19 mouse cellular contexts compared by ENCODE assay signal in the genomic region with DNA sequence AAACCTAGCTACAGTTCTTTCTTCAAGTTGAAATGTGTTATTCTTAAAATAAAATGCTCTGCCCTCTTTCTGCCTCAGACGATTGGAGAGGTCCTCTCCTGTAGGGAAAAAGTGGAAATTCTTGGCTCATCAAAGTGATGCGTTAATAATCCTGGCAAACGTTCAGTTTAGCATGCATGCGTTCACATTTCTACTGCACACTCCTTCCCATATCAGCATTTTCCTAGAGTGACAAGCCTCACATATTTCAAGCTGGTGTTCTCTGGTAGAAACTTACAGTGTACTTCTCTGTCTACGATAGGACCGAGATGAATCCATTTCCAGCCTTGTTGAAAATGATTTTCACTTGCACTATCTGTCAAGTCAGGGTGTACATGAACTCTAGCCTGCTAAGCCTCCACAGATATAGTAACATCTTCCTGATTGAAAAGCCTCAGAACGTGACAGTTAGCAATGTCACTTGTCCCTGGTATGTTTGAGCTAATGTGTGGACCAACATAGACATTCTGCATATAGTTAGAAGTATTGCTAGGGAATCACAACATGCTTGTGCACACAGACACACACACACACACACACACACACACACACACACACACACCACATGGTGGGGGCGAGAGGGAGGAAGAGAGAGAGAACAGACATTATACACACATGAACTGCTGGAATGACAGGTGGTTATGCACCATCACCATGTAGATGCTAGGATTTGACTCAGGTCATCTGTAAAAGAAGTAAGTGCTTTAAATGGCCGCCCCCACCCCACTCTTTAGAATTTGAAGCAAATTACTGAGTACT.
DNase-seq lines count a peak whose midpoint lies in the region; ATAC-seq and TF ChIP-seq lines count a peak whose summit lies in the region.
"Had no signal": no experiment of that assay in that cellular context is flagged by ENCODE, and none has a peak within 500 bp of the region (broad histone marks: within the 10 kb centered on the region; RNA-seq: fewer than 3 reads in every experiment).

No protein-coding gene starts in this region.

- peak overlapping the region; percentile 46 for H3K27ac ChIP-seq in forebrain, embryonic 15.5 days (replicated peaks)
- H3K27ac ChIP-seq in midbrain, postnatal 0 days (ENCODE audit: low read depth, low read length): no peak overlapping the region
- H3K27ac ChIP-seq: embryonic facial prominence, embryonic 10.5 days; heart, embryonic 15.5 days; limb, embryonic 13.5 days; liver, embryonic 13.5 days; neural tube, embryonic 15.5 days had no signal

- no peak overlapping the region for H3K4me2 ChIP-seq in forebrain, embryonic 15.5 days (replicated peaks)
- no peak overlapping the region for H3K4me2 ChIP-seq in midbrain, postnatal 0 days (ENCODE audit: low read depth, low read length, poor library complexity, severe bottlenecking)
- H3K4me2 ChIP-seq: heart, embryonic 15.5 days; limb, embryonic 13.5 days; liver, embryonic 13.5 days; lung, embryonic 14.5 days; neural tube, embryonic 15.5 days had no signal

- WGBS in forebrain, embryonic 15.5 days: 62% methylated on average over 9 of the region's 9 CpGs
- WGBS in midbrain, postnatal 0 days: 52% methylated on average over 9 of the region's 9 CpGs

- no peak for DNase-seq in frontal cortex, postnatal 36 days (ENCODE audit: low spot score in 2 of 2)
- DNase-seq in brain, adult 2 months (ENCODE audit: low read depth, low spot score): peak; percentile 37
- DNase-seq in midbrain, postnatal 0 days (ENCODE audit: low spot score): peak; percentile 54
- DNase-seq: gastrocnemius, postnatal 25 days; kidney, adult 8-10 months; kidney, postnatal 36 days; liver, embryonic 13.5 days; lung, embryonic 14.5 days; lung, postnatal 36 days; right cerebral cortex, postnatal 4 days; thymus, adult 2 months had no signal

- peak; percentile 13; the same call in 1 of the 2 replicates for ATAC-seq in frontal cortex, adult (ENCODE audit: low TSS enrichment)
- peak; percentile 46; the same call in 1 of the 2 replicates for ATAC-seq in forebrain, embryonic 15.5 days (replicated peaks)
- ATAC-seq in midbrain, postnatal 0 days (ENCODE audit: low FRiP score): no peak
- ATAC-seq in inflammation-experienced regulatory T-cells, adult 6 months: no peak
- ATAC-seq in erythroblast, adult 5-6 weeks (replicated peaks; ENCODE audit: low FRiP score, poor library complexity, severe bottlenecking): no peak

- H3K27me3 ChIP-seq in forebrain, embryonic 15.5 days: no peaks in the 10 kb centered on the region
- H3K27me3 ChIP-seq in midbrain, postnatal 0 days (ENCODE audit: insufficient read depth, low read length): no peaks in the 10 kb centered on the region
- H3K27me3 ChIP-seq: heart, embryonic 15.5 days; limb, embryonic 13.5 days; liver, embryonic 13.5 days; neural tube, embryonic 15.5 days had no signal

- no peak for TF ChIP-seq CTCF in midbrain, postnatal 0 days (IDR thresholded peaks at IDR 0.05)

- peaks cover 15% of the 10 kb centered on the region for H3K4me1 ChIP-seq in forebrain, embryonic 15.5 days
- H3K4me1 ChIP-seq in midbrain, postnatal 0 days (ENCODE audit: insufficient read depth, low read length): no peaks in the 10 kb centered on the region
- H3K4me1 ChIP-seq: heart, embryonic 15.5 days; limb, embryonic 13.5 days; liver, embryonic 13.5 days; neural tube, embryonic 15.5 days had no signal

- H3K9me3 ChIP-seq in forebrain, embryonic 15.5 days: no peaks in the 10 kb centered on the region
- H3K9me3 ChIP-seq in midbrain, postnatal 0 days (ENCODE audit: low read length): no peaks in the 10 kb centered on the region
- H3K9me3 ChIP-seq: embryonic facial prominence, embryonic 10.5 days; heart, embryonic 15.5 days; limb, embryonic 13.5 days; liver, embryonic 13.5 days; neural tube, embryonic 15.5 days had no signal

- H3K4me3 ChIP-seq in forebrain, embryonic 15.5 days: no peak overlapping the region
- H3K4me3 ChIP-seq in midbrain, postnatal 0 days (ENCODE audit: low read depth, low read length): no peak overlapping the region
- H3K4me3 ChIP-seq: embryonic facial prominence, embryonic 10.5 days; heart, embryonic 15.5 days; limb, embryonic 13.5 days; liver, embryonic 13.5 days; neural tube, embryonic 15.5 days had no signal

- H3K36me3 ChIP-seq in forebrain, embryonic 15.5 days: no peaks in the 10 kb centered on the region
- H3K36me3 ChIP-seq in midbrain, postnatal 0 days (ENCODE audit: insufficient read depth, low read length): no peaks in the 10 kb centered on the region
- H3K36me3 ChIP-seq: embryonic facial prominence, embryonic 10.5 days; heart, embryonic 15.5 days; limb, embryonic 13.5 days; liver, embryonic 13.5 days; neural tube, embryonic 15.5 days had no signal

- no peak overlapping the region for H3K9ac ChIP-seq in forebrain, embryonic 15.5 days (replicated peaks)
- H3K9ac ChIP-seq in midbrain, postnatal 0 days (replicated peaks; ENCODE audit: low read length, poor library complexity, severe bottlenecking): no peak overlapping the region
- H3K9ac ChIP-seq: heart, embryonic 15.5 days; limb, embryonic 13.5 days; liver, embryonic 13.5 days; lung, embryonic 14.5 days; neural tube, embryonic 15.5 days had no signal

Comparison
In these comparisons a context has a peak if more than half of its experiments do, and no peak if none do; other contexts are left out.
1. ATAC-seq: peak in frontal cortex, adult (single experiment) and forebrain, embryonic 15.5 days (single experiment); none in midbrain, postnatal 0 days (single experiment), inflammation-experienced regulatory T-cells, adult 6 months (single experiment) and erythroblast, adult 5-6 weeks (single experiment).
2. DNase-seq: peak in brain, adult 2 months (single experiment) and midbrain, postnatal 0 days (single experiment); none in frontal cortex, postnatal 36 days (0 of 2).